Mouse (Mus musculus) c-Kit-positive CD71-positive TER-119-positive erythroid progenitor cells, embryonic 14.5 days (primary cell): ENCODE results near the gene Olfr1014.

Experiments
- DNase-seq: peaks from one replicate; pipeline ENCODE4 v3.0.0-alpha.2; 2013; ENCODE audit warnings: low spot score

Gene Olfr1014

GRCm38 (mm10) chr2:85772413-85772812 is at the start of gene Olfr1014:
TSS of gene Olfr1014 (plus strand) at chr2:85772713.
- no peak for DNase-seq

GRCm38 (mm10) chr2:85725793-85726192 is 46.7 kb upstream of the Olfr1014 start:
- DNase-seq: no peak

GRCm38 (mm10) chr2:85753822-85754221 is 18.7 kb upstream of the Olfr1014 start:
- no peak for DNase-seq

- DNase-seq: no peak
These were observed 9.8 kb upstream of the Olfr1014 start, which contains the start of gene Olfr1012 for GRCm38 (mm10) chr2:85762666-85763065. TSS of gene Olfr1012 (minus strand) at chr2:85762766.

- DNase-seq: no peak
These were observed 5.7 kb upstream of the Olfr1014 start, which contains the start of gene Olfr1013 for GRCm38 (mm10) chr2:85766798-85767197. TSS of gene Olfr1013 (plus strand) at chr2:85767098.

GRCm38 (mm10) chr2:85781717-85782116 is 9.2 kb downstream of the Olfr1014 start, which contains the start of gene Olfr1015:
TSS of gene Olfr1015 (plus strand) at chr2:85782017.
- DNase-seq: no peak

GRCm38 (mm10) chr2:85792331-85792730 is 19.8 kb downstream of the Olfr1014 start:
- no peak for DNase-seq

GRCm38 (mm10) chr2:85802444-85802843 is 29.9 kb downstream of the Olfr1014 start, which contains the start of gene Olfr1016:
TSS of gene Olfr1016 (minus strand) at chr2:85802544.
- no peak for DNase-seq

- no peak for DNase-seq
These were observed 32.0 kb downstream of the Olfr1014 start for GRCm38 (mm10) chr2:85804501-85804900.

- DNase-seq: no peak
These were observed 45.7 kb downstream of the Olfr1014 start, which contains the start of gene Olfr1018 for GRCm38 (mm10) chr2:85818179-85818578. TSS of gene Olfr1018 (plus strand) at chr2:85818479.
